Mouse (Mus musculus): ENCODE data around the gene Efcab11.

DNA sequence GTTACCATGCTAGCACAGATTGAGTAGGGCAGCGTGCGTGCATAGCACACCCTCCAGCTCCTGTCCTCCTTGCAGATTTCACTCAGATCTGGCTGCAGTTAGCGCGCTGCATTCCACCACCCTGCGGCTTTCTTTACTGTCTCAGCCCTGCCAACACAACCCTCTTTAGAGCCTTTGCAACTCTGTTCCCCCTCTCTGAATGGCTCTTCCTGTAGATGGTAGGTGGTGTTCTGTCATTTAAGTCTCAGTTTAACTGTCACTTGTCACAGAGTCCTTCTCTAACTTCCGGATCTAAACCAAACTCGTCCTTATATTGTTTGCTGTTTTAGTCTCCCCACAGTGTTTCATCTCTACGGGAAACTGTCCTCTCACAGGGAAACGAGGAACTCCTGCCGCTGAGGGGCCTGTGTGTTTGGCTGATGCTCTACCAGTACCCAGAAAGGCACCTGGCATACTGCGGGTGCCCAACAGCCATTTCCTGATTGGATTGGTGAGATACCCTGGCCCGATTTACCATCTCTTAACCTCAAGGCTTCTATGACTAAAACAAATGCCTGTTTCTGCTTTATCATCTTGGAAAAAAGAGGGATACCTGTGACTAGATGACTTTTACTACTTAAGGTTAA is 62.8 kb downstream of the Efcab11 start:
- TF ChIP-seq CTCF (IDR thresholded peaks at IDR 0.05; ENCODE audit: insufficient read depth, low read length) (no peak), POLR2A (IDR thresholded peaks at IDR 0.05; ENCODE audit: borderline replicate concordance, extremely low read depth, low read depth, low read length) (no peak)

Data from lung, adult 2 months (tissue).